Mouse (Mus musculus) layer of hippocampus, adult 2 months (tissue): Measurements from ENCODE around the gene Rtkn. TPM values are rescaled to one million over a fixed set of nuclear protein-coding genes. Genes with fewer than 3 reads are reported as not detected.
"Not testable (repeated sequence)": the region's sequence is repeated elsewhere in the genome, so short reads cannot be mapped to it uniquely, and the experiment has no call there.

ENCODE experiments used
- DNase-seq, 2 experiments: peaks; one replicate each; pipeline ENCODE4 v3.0.0; 2022; ENCODE audit warnings: low spot score in 2 of 2
- H3K27ac ChIP-seq: fragments of 200-600 bp; 2 replicates; pipeline ENCODE4 v1.8.1; 2022
- H3K4me3 ChIP-seq: fragments of 200-600 bp; 2 replicates; pipeline ENCODE4 v1.8.1; 2022; ENCODE audit warnings: mild to moderate bottlenecking
- CTCF ChIP-seq: fragments of 200-600 bp; conservative IDR thresholded peaks from 2 replicates; pipeline ENCODE4 v1.8.1; 2022; ENCODE audit warnings: antibody characterized with exemption, mild to moderate bottlenecking, moderate library complexity
- total RNA-seq, 2 experiments: library from RNA; stranded (reverse); gene quantifications; 2 replicates each; pipeline ENCODE4 v1.2.3; 2021

The Rtkn gene
- total RNA-seq, 2 experiments from 2014 or later: 80.0 to 84.0 TPM

DNA sequence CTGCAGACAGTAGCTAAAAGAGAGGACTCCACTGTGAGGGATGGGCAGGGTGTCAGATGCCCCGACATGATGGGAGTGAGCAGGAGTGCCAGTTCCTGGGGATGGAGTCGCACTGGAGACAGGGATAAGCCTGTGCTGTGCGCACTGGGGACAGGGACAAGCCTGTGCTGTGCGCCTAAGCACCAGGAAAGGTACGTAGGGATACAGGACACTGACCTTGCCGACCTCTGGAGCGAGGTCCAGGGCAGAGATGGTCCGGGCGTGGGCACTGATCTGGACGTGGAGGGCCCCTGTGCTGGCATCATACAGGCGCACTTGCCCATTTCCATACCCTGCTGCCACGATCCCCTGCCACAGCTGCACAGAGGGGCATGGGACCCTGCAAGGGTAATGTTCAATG is 17.8 kb downstream of the Rtkn start:
- no peak overlapping the region for H3K27ac ChIP-seq
- no peak for TF ChIP-seq CTCF
- no peak for DNase-seq
- H3K4me3 ChIP-seq: no peak overlapping the region

- no peak for DNase-seq
- no peak for TF ChIP-seq CTCF
- H3K4me3 ChIP-seq: no peak overlapping the region
- H3K27ac ChIP-seq: no peak overlapping the region
These were observed 18.2 kb downstream of the Rtkn start for GRCm38 (mm10) chr6:83153485-83153884.

GRCm38 (mm10) chr6:83155552-83156238 is 20.4 kb downstream of the Rtkn start:
- TF ChIP-seq CTCF: no peak
- Histone ChIP-seq H3K27ac (peak overlapping the region; percentile 83), H3K4me3 (peak overlapping the region; percentile 78)
- DNase-seq: peak in 1 of 2 experiments; percentile 43

DNA sequence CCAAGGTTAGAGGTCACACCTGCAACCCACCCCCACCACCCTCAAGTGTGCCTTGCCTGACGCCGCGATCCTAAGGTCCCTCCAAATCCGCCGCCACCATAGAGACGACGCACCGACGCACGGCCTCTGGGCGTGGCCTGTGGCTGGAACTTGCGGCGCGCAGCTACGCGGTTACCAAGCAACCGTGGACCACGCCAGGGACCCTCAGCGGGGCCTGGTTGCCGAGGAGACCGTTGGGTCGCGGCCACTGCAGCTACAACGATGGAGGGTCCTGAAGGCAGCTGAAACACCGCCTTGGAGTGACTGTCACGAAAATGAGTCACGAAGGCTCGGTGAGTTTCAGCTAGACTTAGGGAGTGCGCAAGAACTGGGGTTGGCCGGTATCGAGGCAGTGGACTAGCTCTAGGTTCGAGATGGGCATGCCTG is 21.0 kb downstream of the Rtkn start, which contains the start of the genes Wdr54 and 1700003E16Rik:
Gene Wdr54, minus strand, starts transcription at position 139 of the 426 bp plus-strand sequence.
Gene 1700003E16Rik, plus strand, starts transcription at position 146 of the 426 bp plus-strand sequence.
- Histone ChIP-seq H3K27ac (peak within 1 kb of the TSS; percentile 83), H3K4me3 (peak within 1 kb of the TSS; percentile 78)
- no peak for TF ChIP-seq CTCF
- DNase-seq: peak; percentile 71 to 72

DNA sequence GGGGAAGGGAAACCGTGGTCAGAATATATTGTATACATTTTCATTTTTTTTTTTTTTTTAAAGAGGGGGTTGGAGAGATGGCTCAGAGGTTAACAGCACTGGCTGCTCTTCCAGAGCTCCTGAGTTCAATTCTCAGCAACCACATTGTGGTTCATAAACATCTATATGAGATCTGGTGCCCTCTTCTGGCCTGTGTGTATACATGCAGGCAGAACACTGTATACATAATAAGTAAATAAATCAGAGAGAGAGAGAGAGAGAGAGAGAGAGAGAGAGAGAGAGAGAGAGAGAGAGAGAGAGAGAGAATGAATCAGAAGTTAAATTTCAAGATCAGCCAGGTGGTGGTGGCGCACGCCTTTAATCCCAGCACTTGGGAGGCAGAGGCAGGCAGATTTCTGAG is 24.2 kb downstream of the Rtkn start:
- not testable (repeated sequence) for H3K4me3 ChIP-seq, H3K27ac ChIP-seq, DNase-seq
- TF ChIP-seq CTCF: peak; percentile 69

DNA sequence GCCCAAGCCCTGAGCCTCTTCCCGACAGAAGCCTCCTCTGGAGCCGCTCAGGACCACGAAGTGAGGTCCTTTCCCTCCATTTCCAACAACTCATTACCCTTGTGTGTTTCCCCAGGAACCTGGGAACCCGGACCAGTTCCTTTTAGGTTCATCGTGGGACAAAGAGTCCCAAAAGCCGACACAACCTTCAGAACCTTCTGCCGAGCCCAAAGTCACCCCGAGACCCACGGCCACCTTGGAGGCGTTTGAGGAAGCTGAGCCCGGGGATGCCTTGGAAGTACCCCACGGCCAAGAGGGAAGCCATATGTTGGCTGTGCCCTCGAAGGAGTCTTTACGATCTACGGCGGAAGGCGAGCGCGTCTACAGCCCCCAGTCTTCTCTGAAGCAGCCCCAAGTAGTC is 26.2 kb downstream of the Rtkn start:
- TF ChIP-seq CTCF: no peak
- DNase-seq: no peak
- Histone ChIP-seq H3K27ac (no peak overlapping the region), H3K4me3 (no peak overlapping the region)

GRCm38 (mm10) chr6:83161921-83162641 is 26.8 kb downstream of the Rtkn start:
- no peak for DNase-seq
- no peak for TF ChIP-seq CTCF
- Histone ChIP-seq H3K27ac (no peak overlapping the region), H3K4me3 (peak overlapping the region; percentile 38)

GRCm38 (mm10) chr6:83162701-83163100 is 27.4 kb downstream of the Rtkn start:
- H3K27ac ChIP-seq: no peak overlapping the region
- peak; percentile 43 to 66 for DNase-seq
- H3K4me3 ChIP-seq: peak overlapping the region; percentile 38
- TF ChIP-seq CTCF: peak; percentile 79

GRCm38 (mm10) chr6:83165026-83165606 is 29.9 kb downstream of the Rtkn start:
- peak in 1 of 2 experiments; percentile 33 for DNase-seq
- Histone ChIP-seq H3K27ac (peak overlapping the region; percentile 96), H3K4me3 (peak overlapping the region; percentile 92)
- TF ChIP-seq CTCF: no peak

DNA sequence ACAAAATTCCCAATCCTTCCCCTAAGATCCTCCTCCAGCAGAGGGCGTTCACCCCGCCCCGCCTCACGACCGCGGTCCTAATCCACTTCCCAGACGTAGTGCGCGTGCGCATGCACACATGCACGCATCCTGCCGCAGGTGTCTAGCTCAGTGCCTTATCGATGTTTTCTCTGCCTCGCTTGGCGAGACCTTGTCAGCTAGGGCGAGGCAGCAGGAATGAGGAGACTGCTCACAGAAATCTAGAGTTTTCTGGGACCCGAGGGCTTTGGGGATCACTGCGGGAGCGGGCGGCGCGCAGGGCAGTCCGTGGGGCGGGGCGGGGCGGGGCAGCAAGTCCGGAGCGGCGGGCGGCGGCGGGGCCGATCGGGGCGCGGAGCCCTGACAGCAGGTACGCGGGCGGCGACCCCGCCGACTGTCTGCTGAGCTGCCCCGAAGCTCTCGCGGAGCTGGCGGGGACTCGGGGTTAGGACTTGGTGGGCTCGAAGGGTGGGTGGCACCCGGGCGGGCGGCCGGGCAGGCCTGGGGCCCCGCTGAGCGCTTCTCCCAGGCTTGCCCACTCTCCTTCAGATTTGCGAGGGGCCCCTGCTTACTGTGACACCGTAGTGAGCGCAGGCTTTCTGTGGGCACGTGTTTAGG is 30.5 kb downstream of the Rtkn start, which contains the start of gene Dctn1:
Gene Dctn1, plus strand, starts transcription at position 314 of the 636 bp plus-strand sequence.
- TF ChIP-seq CTCF: peak; percentile 88
- H3K27ac ChIP-seq: peak within 1 kb of the TSS; percentile 96
- H3K4me3 ChIP-seq: peak within 1 kb of the TSS; percentile 92
- DNase-seq: peak; percentile 93 to 94

- DNase-seq: no peak
- Histone ChIP-seq H3K27ac (peak overlapping the region; percentile 96), H3K4me3 (peak overlapping the region; percentile 92)
- TF ChIP-seq CTCF: peak; percentile 57
These were observed 31.0 kb downstream of the Rtkn start for GRCm38 (mm10) chr6:83166243-83166630.

DNA sequence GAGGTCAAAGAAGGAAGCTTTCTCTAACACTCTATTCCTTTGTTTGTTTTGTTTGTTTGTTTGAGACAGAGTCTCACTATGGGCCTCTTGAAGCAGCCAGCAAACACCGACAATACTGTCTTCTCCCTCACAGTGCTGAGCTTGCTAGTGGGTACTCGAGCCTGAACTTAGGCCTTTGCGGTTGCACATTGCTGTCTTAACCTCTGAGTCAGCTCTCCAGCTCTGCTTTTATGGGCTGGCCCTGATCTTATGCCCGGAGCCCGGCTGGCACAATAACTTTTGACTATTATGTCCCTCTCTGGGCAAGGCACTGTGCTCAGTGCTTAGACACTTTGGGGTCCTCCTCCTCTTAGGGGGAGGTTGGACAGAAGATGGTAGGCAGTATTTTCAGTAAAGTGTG is 34.6 kb downstream of the Rtkn start:
- no peak for TF ChIP-seq CTCF
- no peak for DNase-seq
- H3K27ac ChIP-seq: peak overlapping the region; percentile 90
- H3K4me3 ChIP-seq: peak overlapping the region; percentile 65; the same call in 1 of the 2 replicates
